Mouse (Mus musculus) thymus, adult 18-20 months (tissue): ENCODE data around the gene Alkbh2.

Experiments
- DNase-seq, 2 experiments: peaks; one replicate each; pipeline ENCODE4 v3.0.0; 2022; ENCODE audit warnings: mixed read lengths in 2 of 2

The Alkbh2 gene

GRCm38 (mm10) chr5:114139175-114139574 is 11.2 kb upstream of the Alkbh2 start:
- no peak for DNase-seq

DNA sequence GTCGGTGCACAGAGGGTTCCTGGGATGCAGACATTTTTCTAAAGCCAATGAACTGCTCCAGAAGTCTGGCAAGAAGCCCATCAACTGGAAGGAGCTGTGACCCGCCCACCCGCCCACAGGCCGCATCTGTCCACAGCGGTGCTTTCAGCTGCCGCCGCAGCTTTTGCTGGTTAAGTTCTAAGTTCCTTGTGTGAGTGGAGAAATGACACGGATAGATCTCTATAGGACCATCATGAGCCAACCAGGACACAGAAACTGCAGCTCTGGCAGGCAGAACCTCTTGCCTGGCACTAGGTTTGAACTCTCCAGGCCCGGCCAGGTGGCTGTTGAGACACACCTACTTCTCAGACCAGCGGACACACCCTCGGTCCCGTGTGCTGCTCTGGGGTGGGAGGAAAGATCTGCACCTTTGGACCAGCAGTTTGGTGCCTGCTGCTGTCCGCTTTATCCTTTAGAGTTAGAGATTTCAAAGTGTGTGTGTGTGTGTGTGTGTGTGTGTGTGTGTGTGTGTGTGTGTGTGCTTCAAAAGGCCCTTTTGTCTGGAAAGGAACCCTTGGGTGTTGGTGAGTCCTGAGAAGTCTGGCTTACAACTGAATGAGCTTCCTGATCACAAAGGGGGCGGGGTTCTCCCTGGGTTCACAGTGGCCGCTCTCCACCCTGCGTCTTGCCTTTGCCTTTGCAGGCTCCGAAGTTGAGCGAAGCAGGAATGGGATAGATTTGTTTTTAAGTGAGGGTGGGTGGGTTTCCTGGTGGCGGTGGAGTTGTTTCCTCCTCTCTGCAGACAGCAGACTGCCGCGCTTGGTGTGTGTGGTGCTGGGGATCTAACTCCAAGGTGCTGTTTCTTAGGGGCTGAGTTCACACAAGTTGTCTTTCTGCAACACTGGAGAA is 10.5 kb upstream of the Alkbh2 start:
- DNase-seq: no peak

DNA sequence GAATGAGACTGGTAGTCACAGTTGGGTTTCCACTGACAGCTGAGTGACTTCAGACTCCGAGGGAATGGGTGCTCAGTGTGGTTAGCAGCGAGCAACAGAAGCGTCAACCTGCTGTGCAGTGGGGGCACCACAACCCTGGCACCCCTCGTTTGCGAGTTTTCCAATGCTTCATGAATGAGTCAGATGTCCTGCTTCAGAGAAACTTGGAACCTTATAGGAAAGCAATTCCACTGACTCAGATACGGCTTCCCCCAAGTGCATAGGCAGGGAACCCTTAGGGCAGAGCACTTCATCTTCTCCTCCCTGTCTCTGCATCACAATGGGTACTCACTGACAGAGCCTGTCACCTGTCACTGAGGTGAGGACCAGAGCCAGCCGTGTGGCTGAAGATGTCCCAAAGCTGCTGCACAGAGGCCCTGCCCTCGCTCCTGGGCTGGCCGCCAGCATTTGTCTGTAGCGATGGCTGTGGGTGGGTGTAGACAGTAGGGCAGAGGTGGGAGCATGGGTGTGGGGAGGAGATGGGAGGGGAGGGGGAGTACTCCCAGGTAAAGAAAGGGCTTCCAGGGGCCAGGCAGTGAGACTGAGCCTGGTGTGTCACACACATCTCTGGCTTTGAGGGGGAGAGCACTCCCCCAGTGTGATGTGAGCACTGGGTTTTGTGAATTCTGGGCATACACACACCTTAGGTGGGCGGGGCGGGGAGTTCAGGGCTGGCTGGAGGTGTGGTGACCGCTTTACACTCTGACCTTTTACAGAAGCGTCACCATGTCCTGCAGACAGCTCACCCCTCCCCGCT is 9.7 kb upstream of the Alkbh2 start:
- no peak for DNase-seq

GRCm38 (mm10) chr5:114135516-114135915 is 7.5 kb upstream of the Alkbh2 start:
- no peak for DNase-seq

DNA sequence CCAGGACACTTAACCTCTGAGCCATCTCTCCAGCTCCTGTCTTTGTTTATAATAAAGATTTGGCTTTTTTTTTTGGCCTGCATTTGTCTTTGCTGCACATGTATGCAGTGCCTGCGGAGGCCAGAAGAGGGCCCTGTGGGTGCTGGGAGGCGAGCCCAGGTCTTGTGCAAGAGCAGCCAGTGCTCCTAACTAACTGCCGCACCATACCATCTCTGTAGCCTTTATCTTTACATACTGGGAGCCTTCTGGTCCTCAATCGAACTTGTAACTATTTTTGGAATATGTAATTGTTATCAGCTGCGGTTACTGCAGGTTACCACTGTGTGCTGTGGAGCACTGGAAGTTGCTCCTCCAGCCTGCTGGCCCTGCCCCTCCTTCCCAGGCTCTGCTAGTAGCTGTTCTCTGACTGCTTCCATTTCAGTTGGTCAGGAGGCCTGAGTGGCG is 6.1 kb upstream of the Alkbh2 start:
- DNase-seq: no peak

DNA sequence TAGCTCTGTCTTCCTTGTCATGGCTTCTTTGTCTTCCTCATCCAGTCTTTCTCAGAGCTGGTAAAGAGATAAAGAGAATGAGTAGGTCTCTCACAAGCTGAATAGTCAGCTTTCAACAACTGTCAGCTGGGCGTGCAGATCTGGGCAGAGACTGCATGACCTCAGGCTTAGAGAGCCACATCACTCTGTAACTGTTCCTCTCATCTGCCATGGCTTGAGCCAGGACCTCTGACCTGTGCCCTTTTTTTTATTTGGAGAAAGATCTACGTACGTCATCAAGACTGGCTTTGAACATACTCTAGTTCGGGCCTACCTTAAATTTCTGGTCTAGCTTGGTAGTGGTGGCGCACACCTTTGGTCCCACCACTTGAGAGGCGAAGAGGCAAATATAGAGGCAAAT is 4.8 kb upstream of the Alkbh2 start:
- DNase-seq: no peak

DNA sequence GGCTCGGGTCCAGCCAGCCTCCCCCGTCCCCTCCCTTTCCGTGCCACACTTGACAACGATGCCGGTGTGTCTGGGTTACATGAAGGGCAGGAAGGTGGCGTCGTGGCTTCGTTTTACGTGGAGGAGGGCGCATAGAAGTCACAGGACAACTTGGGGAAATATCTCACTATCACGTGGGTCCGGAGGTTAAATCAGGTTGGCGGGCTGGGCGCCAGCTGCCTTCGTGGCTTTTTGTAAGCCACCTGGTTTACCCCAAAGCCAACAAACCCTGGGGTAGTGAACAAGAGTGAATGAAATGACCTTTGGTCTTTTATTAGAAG is 3.5 kb upstream of the Alkbh2 start:
- peak; percentile 44 to 59 for DNase-seq

DNA sequence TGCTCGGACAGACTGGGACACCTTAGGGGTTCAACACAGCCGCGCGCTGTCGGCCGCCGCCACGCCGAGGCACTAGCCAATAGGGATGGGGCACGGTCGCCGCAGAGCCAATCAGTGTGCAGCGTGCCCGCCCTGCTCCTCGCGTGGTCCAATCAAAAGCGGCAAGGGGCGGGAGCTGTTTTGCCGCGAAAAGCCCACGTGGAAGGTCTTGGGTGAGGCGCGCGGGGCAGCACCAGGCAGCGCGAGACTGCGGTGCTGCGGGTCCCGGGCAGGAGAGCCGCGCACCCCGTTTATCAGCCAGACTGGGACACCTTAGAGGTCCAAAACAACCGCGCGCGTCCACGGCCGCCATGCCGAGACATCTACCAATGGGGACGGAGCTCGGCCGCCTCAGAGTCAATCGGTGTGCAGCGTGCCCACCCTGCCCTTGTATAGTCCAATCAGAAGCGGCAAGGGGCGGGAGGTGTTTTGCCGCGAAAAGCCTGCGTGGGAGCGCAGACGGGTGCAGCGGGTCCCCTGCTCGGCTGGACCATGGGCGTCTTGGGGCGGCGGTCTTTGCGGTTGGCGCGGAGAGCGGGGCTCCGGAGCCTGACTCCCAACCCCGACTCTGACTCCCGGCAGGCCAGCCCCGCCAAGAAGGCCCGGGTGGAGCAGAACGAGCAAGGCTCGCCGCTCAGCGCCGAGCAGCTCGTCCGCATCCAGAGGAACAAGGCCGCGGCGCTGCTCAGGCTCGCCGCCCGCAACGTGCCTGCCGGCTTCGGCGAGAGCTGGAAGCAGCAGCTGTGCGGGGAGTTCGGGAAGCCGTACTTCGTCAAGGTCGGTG is 2.9 kb upstream of the Alkbh2 start:
- DNase-seq: peak; percentile 86 to 87

DNA sequence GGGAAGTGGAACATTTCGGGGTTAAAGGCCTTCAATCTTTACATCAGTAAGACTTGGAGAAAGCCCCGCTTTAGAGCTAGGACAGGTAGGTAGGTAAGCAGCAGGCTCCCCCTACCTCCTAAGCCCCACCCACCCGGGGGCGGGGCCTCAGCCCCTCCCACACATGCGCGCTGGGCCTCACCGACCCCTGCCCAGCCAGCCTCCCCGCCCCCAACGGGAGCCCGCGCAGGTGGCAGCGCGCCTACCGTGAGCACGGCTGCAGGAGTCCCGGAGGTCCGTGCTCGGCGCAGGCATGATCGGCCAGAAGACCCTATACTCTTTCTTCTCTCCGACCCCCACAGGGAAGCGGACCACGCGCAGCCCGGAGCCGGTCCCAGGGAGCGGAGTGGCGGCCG is 2.2 kb upstream of the Alkbh2 start, which contains the start of gene Ung:
Ung (plus strand) TSS at position 176 of the 395 bp plus-strand sequence.
- DNase-seq: peak; percentile 61

DNA sequence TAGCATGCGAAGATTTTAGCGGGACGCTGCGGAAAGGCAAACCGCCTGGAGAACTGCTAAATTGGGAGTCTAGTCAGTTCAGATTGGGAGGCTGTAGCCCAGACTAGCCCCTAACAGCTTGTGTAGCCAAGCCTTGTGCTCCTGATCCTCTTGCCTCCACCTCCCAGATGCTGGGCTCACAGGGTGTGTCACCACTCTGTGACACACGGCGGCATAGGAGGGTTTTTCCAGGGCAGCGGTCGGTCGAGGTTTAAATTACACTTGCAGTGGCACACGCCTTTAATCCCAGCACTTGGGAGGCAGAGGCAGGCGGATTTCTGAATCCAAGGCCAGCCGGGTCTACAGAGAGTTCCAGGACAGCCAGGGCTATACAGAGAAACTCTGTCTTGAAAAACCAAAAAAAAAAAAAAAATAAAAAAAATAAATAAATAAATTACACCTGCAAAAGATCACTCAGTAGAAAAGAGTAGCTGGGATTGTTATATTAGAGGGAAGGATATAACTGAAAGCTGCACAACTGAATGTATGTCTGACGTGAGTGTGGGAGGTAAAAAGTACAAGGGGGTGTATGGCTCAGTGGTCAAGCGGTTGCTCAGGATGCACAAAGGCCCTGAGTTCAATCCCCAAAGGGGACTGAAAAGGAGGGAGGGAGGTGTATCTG is 1.7 kb upstream of the Alkbh2 start:
- DNase-seq: no peak

DNA sequence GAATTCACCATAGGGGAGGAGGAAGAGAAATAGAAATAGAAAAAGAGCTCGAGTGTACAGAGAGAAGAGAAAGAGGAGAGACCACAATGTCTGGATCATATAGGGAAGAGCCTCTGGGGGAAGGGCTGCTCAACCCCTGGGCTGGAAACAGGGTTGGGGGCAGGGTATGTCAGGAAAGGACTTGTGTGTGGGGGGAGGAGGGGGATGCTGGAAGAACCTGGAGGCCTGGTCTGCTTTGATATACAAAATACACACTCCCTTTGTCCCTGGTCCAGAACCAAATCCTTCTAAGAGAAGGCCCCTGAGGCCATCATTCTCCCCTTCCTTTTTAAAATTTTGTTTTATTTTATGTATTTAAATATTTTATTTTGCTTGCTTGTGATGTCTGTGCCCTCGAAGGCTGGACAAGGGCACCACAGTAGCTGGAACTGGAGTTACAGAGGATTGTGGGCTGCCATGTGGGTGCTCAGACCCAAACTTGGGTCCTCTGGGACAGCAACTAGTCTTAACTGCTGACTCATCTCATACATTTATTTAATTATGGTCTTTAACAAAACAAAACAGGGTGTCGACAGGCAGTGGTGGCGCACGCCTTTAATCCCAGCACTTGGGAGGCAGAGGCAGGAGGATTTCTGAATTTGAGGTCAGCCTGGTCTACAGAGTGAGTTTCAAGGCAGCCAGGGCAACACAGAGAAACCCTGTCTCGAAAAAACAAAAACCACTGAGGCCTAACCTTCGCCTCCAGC is 1.3 kb downstream of the Alkbh2 start:
- DNase-seq: no peak

- DNase-seq: no peak
Observed at GRCm38 (mm10) chr5:114126008-114126407, 2.0 kb downstream of the Alkbh2 start.

DNA sequence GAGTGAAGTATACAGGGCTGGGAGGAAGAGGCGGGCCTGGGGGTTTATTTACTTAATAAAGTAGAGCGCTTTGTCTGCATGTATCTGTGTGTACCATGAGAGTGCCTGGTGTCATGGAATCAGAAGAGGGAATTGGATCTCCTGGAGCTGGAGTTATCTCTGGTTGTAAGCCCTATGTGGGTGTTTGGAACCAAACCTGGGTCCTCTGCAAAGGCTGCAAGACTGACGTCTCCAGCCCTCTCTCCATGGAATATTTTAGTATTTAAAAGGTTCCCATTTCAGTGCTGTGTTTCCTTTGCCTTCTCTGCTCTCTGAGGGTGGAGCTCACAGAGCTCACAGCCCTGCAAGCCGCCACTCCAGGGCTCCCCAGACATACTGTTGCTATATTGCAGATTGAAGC is 8.2 kb downstream of the Alkbh2 start:
- no peak for DNase-seq

DNA sequence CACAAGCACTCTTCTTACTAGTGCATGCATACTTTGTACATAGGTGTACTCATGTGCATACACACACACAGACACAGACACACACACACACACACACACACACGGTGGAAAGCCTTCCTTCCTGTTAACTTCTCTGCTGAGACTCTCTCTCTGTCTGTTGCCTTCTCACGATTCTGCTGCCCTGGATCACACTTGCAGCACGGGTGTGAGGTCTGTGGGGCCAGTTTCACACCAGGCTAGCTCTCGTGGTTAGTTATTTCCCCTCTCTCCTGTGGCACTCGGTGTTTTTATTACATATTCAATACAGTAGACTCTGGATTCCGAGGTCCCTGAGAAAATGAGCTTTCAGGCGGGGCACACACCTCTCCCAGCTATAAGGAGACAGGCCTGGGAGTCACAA is 11.4 kb downstream of the Alkbh2 start:
- DNase-seq: no peak

DNA sequence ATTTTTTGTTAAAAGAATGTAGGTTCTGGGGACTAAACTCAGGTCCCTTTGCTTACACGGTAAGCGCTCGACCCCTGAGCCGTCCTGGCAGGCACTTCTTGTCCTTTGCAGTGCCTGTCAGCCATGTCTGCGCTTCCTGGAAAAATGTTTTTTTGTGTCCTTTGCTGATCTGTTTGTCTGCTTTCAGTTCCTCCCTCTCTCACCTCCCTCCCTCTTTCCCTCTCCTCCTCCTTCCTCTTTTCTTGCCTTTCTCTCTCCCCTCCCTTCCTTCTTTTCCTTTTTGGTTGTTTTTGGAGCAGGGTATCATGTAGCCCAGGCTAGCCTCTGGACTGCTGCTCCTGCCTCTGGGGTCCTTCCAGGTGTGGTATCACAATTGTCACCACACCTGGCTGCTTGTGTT is 13.0 kb downstream of the Alkbh2 start:
- DNase-seq: no peak

GRCm38 (mm10) chr5:114113334-114113733 is 14.7 kb downstream of the Alkbh2 start:
- no peak for DNase-seq

DNA sequence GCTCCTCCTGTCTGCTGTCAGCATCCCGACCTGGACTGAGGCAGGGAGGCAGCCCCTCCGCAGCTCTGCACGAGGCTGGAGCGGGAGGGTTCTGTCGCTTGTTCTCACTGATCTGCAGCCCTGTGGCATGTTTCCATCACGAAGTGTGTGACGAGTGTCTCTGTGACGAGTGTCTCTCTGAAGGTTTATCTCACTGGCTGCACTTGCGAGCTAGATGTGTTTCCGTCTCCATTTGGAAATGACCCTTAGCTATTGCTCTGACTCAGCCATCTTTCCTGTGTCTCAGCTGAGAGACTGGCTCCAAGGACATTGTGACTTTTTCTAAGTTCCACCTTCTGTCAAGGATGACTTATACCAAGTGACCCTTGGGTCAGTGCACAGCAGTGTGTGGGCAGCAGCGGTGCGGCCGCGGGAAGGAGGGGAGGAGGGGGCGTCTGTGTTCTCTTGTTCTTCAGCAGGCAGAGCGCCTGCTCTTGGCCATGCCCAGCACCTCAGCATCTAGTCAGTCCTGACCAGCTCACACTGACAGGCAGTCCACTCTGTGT is 21.6 kb downstream of the Alkbh2 start:
- DNase-seq: no peak

- no peak for DNase-seq
Observed at GRCm38 (mm10) chr5:114102807-114103206, 25.2 kb downstream of the Alkbh2 start.

DNA sequence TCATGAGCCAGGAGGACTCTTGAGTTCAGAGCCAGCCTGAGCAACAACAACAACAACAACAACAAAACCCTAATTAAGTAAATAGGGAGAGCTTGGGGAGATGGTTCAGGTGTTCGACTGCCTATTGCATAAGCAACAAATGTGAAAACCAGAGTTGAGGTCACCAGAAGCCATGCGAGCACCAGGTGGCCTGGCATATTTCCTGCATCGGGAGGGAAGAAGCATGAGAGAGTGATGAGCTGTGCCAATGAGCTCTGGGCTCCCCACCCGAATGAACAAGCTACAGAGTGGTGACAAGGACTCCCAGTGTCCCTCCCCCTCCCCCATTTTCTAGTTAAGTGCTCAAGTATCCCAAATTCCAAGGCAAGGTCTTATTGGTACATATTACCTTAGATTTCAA is 26.1 kb downstream of the Alkbh2 start:
- DNase-seq: no peak

GRCm38 (mm10) chr5:114100390-114101099 is 27.5 kb downstream of the Alkbh2 start:
- DNase-seq: peak; percentile 14 to 16
